Mouse (Mus musculus) spleen, adult 2 months (tissue): ENCODE data around the gene Camk2n1. TPM values are rescaled to one million over a fixed set of nuclear protein-coding genes. Genes with fewer than 3 reads are reported as not detected.

Experiments used
- DNase-seq, 2 experiments: peaks; one replicate each; pipeline versions ENCODE4 v3.0.0 to v3.0.0-alpha.2; 2012 to 2021; ENCODE audit warnings: low spot score in 2 of 2, low read depth in 1 of 2
- H3K27ac ChIP-seq: fragments of 200-500 bp; 2 replicates; pipeline ENCODE4 v1.5.1; 2012; ENCODE audit warnings: low read length, inconsistent platforms; ENCODE audit not compliant: insufficient read depth
- H3K27me3 ChIP-seq: fragments of 200-500 bp; 2 replicates; pipeline ENCODE4 v1.6.1; 2012; ENCODE audit warnings: mild to moderate bottlenecking, moderate library complexity, low read length, inconsistent platforms; ENCODE audit not compliant: control insufficient read depth, insufficient read depth
- H3K36me3 ChIP-seq: fragments of 200-500 bp; 2 replicates; pipeline ENCODE4 v1.6.1; 2012; ENCODE audit warnings: mild to moderate bottlenecking, low read length, inconsistent platforms; ENCODE audit not compliant: control insufficient read depth, insufficient read depth
- H3K4me1 ChIP-seq: fragments of 200-500 bp; 2 replicates; pipeline ENCODE4 v1.6.1; 2011; ENCODE audit warnings: inconsistent platforms; ENCODE audit not compliant: control insufficient read depth, insufficient read depth, insufficient read length
- H3K4me3 ChIP-seq: fragments of 200-500 bp; 2 replicates; pipeline ENCODE4 v1.5.1; 2011; ENCODE audit warnings: mild to moderate bottlenecking, inconsistent platforms; ENCODE audit not compliant: insufficient read depth, insufficient read length; ENCODE audit errors: extremely low read depth
- CTCF ChIP-seq: fragments of 200-500 bp; IDR thresholded peaks from 2 replicates; pipeline ENCODE4 v1.5.1; 2011; ENCODE audit warnings: mild to moderate bottlenecking, inconsistent platforms; ENCODE audit not compliant: insufficient read depth, insufficient read length, insufficient replicate concordance; ENCODE audit errors: extremely low read depth
- POLR2A ChIP-seq: fragments of 200-500 bp; IDR thresholded peaks from 2 replicates; pipeline ENCODE4 v1.6.1; 2011; ENCODE audit warnings: low read depth, low read length, inconsistent platforms
- WGBS: fragments of 180-500 bp; shearing (Covaris S2); methylation state at CpG from one replicate; pipeline ENCODE4 v1.1.7; 2018; 5-methylcytosine and 5-hydroxymethylcytosine counted together
- polyA plus RNA-seq: library from polyadenylated mRNA; depleted of rRNA; stranded (reverse); fragments of >200 nt; gene quantifications from 2 replicates; pipeline ENCODE4 v1.2.3, GENCODE M21; 2012

Gene Camk2n1
- polyA plus RNA-seq, 1 experiment = 9.2 TPM

DNA sequence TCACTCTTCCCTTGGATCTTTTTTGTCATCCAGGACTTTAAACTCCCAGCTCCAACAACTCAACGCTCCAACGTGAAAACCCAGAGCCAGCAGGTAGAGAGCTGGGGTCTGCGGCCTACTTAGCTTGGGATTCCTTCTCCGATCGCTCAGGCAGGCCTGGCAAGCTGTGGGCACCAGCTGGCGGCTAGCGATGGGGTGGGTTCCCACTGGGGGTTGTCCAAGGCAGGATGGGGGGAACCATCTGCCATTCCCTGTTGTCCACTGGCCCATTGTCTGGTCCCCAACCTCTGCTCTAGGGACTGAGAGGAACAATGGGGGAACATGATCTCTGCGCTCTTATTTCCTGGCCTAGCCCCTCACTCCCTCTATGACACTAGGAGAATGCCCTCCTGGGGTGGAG lies 34.1 kb downstream of the Camk2n1 start:
- no peaks in the 10 kb centered on the region for H3K27me3 ChIP-seq
- no peak overlapping the region for H3K4me3 ChIP-seq
- 74% methylated on average over 8 of the region's 8 CpGs for WGBS
- DNase-seq = no peak
- no peaks in the 10 kb centered on the region for H3K4me1 ChIP-seq
- TF ChIP-seq CTCF (no peak), POLR2A (no peak)
- H3K36me3 ChIP-seq = no peaks in the 10 kb centered on the region
- H3K27ac ChIP-seq = no peak overlapping the region

DNA sequence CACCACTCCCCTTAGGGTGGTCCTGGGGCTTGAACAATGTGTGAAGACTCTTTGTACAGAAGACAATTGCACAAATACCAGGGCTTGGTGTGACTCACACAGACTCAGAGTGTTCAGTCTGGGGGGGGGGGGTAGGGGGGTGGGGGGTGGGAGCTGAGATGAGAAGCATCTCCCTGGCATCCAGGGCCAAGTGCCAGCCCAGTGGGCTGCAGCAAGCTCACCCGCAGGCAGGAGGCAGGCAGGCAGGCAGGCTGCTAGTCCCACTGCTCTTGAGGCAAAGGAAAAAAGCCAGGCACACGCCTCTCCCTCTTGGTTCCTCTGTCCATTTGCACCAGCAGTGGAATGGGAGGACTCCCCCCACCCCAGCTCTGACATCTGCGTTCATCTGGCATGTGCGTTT lies 37.0 kb downstream of the Camk2n1 start:
- H3K4me3 ChIP-seq = no peak overlapping the region
- 83% methylated on average over 4 of the region's 4 CpGs for WGBS
- no peaks in the 10 kb centered on the region for H3K4me1 ChIP-seq
- DNase-seq = no peak
- no peaks in the 10 kb centered on the region; the same call in 1 of the 2 replicates for H3K27me3 ChIP-seq
- no peak overlapping the region for H3K27ac ChIP-seq
- no peaks in the 10 kb centered on the region for H3K36me3 ChIP-seq
- TF ChIP-seq CTCF (no peak), POLR2A (no peak)

DNA sequence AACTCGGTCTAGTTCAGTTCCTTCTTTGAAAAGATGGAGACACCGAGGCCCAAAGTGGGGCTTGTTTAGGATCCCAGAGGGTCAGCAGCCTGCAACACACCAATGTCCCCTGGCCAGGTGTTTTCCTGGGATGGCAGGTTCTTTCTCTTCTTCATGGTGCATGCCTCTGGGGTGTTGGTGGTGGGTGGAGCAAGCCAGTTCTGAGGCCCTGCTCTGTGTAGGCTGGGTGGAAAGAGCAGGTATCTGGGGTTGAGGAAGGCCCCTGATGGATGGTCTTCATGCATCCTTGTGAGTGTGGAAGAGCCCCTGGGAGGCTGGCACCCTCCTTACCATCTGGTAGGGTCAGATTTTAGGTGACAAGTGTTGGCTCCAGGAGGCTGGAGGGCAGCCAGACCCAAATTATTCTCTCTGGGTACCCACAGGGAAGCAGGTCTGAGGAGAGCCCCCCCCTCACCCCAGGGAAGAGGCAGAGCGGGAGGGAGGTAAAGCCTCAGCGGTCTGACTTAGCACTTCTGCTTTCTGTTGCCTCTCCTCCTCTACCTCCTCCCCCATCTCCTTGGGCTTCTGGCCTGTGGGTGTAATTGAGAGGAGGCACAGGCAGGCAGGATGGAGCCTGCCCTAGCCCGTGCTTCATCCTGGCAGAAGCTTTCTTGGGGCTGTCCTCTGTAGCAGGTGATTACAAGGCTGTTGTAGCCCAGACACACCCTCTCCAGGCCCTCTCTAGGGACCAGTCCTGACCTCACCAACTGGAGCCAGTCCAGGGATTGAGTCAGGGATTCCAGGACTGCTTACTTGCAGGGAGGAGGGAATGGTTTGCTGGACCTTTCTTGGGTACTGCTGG lies 39.3 kb downstream of the Camk2n1 start:
- no peaks in the 10 kb centered on the region for H3K36me3 ChIP-seq
- 17% methylated on average over 5 of the region's 5 CpGs for WGBS
- TF ChIP-seq POLR2A = no peak
- no peak for TF ChIP-seq CTCF
- H3K27ac ChIP-seq = no peak overlapping the region
- no peak overlapping the region for H3K4me3 ChIP-seq
- DNase-seq = no peak
- no peaks in the 10 kb centered on the region for H3K4me1 ChIP-seq
- no peaks in the 10 kb centered on the region; the same call in 1 of the 2 replicates for H3K27me3 ChIP-seq

DNA sequence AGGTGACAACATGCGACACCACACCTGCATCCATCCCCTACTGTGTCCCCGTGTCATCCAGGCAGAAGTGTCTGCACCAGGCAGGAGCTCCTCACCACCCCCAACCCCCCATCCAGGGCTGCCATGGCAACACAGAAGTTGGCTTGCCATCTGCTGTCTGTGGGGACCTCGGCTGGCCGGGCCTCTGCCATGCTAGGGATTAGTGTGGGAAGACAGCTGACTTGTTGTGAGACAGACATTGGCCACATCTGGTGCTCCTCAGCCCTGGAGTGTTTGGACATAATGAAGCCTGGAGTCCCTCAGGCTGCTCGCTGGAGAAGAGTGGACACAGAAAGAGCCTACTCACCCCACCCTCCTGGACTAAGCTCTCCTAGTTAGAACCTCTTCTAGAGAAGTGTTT lies 40.8 kb downstream of the Camk2n1 start:
- WGBS = 69% methylated on average over 5 of the region's 5 CpGs
- TF ChIP-seq POLR2A (no peak), CTCF (no peak)
- Histone ChIP-seq H3K27me3 (no peaks in the 10 kb centered on the region; the same call in 1 of the 2 replicates), H3K4me3 (no peak overlapping the region), H3K4me1 (no peaks in the 10 kb centered on the region), H3K36me3 (no peaks in the 10 kb centered on the region), H3K27ac (no peak overlapping the region)
- DNase-seq = no peak

DNA sequence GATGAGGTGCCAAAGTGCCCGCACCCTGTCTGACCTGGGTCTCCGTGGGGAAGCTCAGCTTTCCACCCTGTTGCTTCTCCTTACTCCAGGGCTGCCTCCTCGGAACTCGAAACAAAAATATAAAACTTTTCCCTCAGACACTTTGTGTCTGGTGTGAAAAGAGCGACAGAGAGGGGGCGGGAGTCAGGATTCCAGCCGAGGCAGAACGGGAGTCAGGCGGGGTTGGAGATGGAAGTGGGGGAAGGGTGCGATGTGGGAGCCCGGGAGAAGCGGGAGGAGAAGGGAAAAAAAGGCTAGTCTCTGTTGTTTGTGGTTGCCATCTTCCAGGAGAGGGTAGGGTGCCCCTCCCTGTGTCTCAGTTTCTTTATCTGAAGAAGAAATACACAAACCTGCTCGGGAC lies 41.7 kb downstream of the Camk2n1 start:
- DNase-seq = no peak
- WGBS = 28% methylated on average over 13 of the region's 13 CpGs
- TF ChIP-seq CTCF (no peak), POLR2A (no peak)
- H3K27ac ChIP-seq = no peak overlapping the region
- no peaks in the 10 kb centered on the region for H3K4me1 ChIP-seq
- no peaks in the 10 kb centered on the region; the same call in 1 of the 2 replicates for H3K27me3 ChIP-seq
- H3K4me3 ChIP-seq = no peak overlapping the region
- no peaks in the 10 kb centered on the region for H3K36me3 ChIP-seq

DNA sequence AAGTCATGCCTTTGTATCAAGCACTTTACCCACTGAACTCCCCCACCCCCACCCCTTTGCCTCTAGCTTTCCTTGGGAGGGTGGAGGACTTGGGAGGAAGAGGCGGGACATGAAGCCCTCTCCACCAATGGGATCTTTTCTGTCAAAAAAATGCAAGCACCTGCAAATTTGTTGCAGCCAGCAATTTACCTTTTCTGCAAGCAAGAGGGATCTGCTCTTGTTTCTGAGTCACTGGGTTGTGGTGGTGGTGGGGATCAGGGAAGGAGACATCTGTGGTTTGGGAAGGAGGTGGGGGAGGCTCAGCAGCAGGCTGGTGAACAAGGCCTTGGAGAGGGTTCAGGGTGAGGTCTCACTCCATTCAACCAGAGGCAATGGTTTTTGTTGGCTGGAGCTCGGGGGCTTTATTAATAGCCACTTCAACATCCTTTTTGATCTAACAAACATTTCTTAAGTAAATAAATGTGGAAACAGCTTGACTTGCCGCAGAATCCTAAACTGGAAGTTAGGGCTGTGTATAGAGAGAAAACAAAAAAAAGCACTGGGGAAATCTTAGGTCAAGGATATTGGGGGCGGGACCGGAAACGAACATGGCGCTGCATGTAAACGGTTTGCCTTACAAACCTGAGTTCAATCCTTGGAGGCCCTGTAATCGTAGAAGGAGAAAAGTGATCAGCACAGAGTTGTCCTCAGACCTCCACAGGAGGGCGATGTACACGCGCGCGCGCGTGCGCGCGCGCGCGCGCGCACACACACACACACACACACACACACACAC lies 42.8 kb downstream of the Camk2n1 start:
- WGBS = 65% methylated on average over 12 of the region's 24 CpGs
- Histone ChIP-seq H3K27me3 (no peaks in the 10 kb centered on the region; the same call in 1 of the 2 replicates), H3K4me1 (no peaks in the 10 kb centered on the region), H3K36me3 (no peaks in the 10 kb centered on the region), H3K4me3 (no peak overlapping the region), H3K27ac (no peak overlapping the region)
- no peak for DNase-seq
- TF ChIP-seq POLR2A = no peak
- no peak for TF ChIP-seq CTCF
